Mouse (Mus musculus) urinary bladder, adult 2 months (tissue): ENCODE measurements around the gene Snapc5. TPM values are rescaled to one million over a fixed set of nuclear protein-coding genes. Genes with fewer than 3 reads are reported as not detected.

Experiments used
- polyA plus RNA-seq: library from polyadenylated mRNA; depleted of rRNA; stranded (reverse); fragments of >200 nt; gene quantifications from 2 replicates; pipeline ENCODE4 v1.2.3, GENCODE M21; 2012; rRNA removed

Snapc5 gene
- polyA plus RNA-seq, 1 experiment: 46.3 TPM

Other genes with a start within 250 kb of the Snapc5 start
- 20.6 and 21.8 TPM in 2 replicates for gene Smad6, start 157.2 kb upstream of the Snapc5 start, polyA plus RNA-seq
- 0.38 and 1.3 TPM in 2 replicates for gene Lctl, start 62.1 kb upstream of the Snapc5 start, polyA plus RNA-seq
- gene Zwilch, start 6.2 kb upstream of the Snapc5 start, polyA plus RNA-seq: 5.5 and 5.6 TPM in 2 replicates
- 1,255 and 1,379 TPM in 2 replicates for gene Rpl4, start 5.9 kb upstream of the Snapc5 start, polyA plus RNA-seq
- gene Uchl4, start 55.9 kb downstream of the Snapc5 start, polyA plus RNA-seq: 0.27 and 0.39 TPM in 2 replicates
- 63.7 and 67.4 TPM in 2 replicates for gene Map2k1, start 74.4 kb downstream of the Snapc5 start, polyA plus RNA-seq
- 39.2 and 43.9 TPM in 2 replicates for gene Tipin, start 102.3 kb downstream of the Snapc5 start, polyA plus RNA-seq
- 20.2 and 21.5 TPM in 2 replicates for gene Dis3l, start 162.0 kb downstream of the Snapc5 start, polyA plus RNA-seq
- 0.17 and 0.22 TPM in 2 replicates for gene Megf11, start 206.4 kb downstream of the Snapc5 start, polyA plus RNA-seq